Mouse (Mus musculus) adrenal gland, adult 10 weeks (tissue): ENCODE data around the gene Ccna2. TPM values are rescaled to one million over a fixed set of nuclear protein-coding genes. Genes with fewer than 3 reads are reported as not detected.

Experiments
- polyA plus RNA-seq: library from polyadenylated mRNA; stranded (reverse); fragments of 350-450 nt; fragmentation: Illumina TruSeq; extraction: RNeasy Lipid Tissue Mini Kit (QIAGEN cat#74804); gene quantifications from one replicate; pipeline ENCODE4 v1.2.3, GENCODE M21; 2014; ENCODE audit warnings: low read depth, low replicate concordance

Ccna2 gene
- 20.4 TPM for polyA plus RNA-seq

DNA sequence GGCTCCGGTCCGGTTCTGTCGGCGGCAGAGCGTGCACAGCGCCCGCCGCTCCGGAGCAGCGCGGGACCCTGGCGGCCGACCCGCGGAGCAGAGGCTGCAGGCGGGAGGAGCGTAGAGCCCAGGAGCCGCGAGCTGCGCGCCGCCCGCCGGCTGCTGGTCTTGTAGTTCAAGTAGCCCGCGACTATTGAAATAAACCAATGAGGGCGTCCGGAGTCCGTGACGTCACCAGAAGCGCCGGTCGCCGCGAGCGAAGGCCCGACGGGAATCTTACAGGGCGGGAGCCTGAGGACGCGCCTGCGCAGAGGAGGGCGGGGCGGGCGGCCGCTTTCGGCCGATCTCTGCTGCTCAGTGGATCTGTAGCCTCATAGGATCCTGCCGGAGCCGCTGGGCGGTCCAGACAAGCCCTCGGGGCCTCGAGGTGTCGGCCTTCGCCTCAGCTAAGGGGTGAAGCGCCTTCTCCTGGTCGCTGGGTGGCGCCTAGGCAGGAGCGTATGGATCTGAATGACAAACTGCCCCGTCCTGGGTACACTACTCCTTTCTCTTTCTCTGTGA, at the start of gene Ccna2:
Gene Ccna2, minus strand, starts transcription at position 324 of the 552 bp plus-strand sequence.

DNA sequence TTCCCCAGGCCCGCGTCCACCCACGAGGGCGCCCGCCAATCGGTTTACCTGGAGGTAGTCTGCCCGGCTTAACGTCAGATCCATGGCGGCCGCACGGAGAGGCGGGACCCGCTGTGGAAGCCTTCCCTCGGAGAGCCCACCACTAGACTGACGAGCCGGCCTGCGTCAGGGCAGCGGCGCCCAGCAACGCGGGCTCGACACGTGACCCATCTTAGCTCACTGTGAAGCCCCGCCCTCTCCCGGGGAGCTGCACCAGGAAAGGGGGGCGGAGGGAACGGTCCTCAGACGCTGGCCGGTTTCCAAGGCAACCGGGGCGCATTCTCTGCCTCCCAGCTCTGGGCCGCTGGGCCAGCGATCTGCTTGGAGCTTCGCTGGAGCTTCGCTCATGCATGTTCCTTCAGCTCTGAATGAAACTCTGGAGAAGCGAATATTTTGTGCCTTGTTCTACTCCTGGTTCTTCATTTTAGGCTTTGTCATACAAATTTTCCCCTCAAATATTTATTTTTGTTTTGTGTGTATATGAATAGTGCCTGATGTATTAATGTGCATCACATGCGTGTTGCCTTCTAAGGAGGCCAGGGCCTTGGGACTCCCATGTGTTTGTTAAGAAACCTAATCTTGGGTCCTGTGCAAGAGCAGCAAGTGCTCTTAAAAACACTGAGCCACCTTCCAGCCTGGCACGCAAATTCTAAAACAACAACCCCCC, 41.4 kb upstream of the Ccna2 start, which contains the start of gene Bbs7:
Gene Bbs7, minus strand, starts transcription at position 276 of the 706 bp plus-strand sequence.

GRCm38 (mm10) chr3:36552406-36553047, 19.4 kb downstream of the Ccna2 start, which contains the start of gene Exosc9:
TSS of gene Exosc9 (plus strand) at chr3:36552606.

DNA sequence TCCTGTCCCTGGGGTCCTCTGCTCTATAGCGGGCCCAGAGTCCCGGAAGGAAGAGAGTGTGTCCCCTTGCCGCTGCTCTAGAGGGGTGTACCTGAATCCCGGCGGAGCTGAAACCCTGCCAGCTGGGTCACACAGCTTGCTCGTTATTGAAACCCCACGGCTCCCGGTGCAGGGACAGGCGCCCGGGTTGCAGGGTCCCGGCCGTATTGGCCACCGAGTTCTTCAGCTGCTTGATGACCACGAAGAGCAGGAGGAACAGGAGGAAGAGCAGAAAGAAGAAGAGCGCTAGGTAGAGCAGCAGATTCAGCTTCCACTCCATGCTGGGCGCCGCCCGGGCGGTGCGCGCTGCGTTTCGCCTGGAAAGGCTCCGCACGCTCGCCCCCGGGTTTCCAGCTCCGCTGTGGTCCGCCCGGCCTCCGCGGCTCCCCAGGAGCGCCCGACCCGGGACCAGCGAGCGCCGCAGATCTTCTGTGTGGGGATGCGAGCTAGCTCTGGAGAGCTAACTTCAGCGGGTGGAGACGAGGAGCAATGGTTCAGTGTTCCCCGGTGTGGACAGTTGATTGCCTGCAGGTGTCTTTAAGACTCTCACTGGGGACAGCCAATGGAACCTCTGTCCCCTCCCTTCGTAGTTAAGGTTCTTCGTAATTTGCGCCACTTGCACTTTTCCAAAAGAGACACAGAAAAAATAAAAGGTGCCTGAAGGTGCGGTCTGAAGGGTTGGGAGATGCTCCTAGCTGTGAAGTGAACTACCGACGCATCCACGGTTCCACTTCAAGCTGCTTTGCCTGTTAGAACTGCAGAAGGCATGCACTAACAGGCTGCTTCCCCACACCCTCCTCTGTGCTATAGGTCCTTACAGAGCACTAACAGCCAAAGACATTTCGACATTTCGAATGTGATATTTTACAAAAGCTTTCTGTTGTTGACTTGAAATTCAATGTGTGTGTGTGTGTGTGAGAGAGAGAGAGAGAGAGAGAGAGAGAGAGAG, 50.6 kb downstream of the Ccna2 start, which contains the start of gene Gm11549:
Gene Gm11549, minus strand, starts transcription at position 741 of the 988 bp plus-strand sequence.

Other genes starting within 250 kb of the Ccna2 start
- gene Anxa5, start 96.3 kb downstream of the Ccna2 start, polyA plus RNA-seq = 723 TPM
- gene 1810062G17Rik, start 96.2 kb downstream of the Ccna2 start, polyA plus RNA-seq = not detected
- gene Gm11549, start 50.3 kb downstream of the Ccna2 start, polyA plus RNA-seq = not detected
- 196 TPM for gene Exosc9, start 19.5 kb downstream of the Ccna2 start, polyA plus RNA-seq
- gene Bbs7, start 41.3 kb upstream of the Ccna2 start, polyA plus RNA-seq = 24.6 TPM
- 10.6 TPM for gene Trpc3, start 118.0 kb upstream of the Ccna2 start, polyA plus RNA-seq